Mouse (Mus musculus) stomach, embryonic 15.5 days (tissue): ENCODE measurements at regions not wholly inside any gene's neighbourhood (a gene's known extent, or its start where the extent isn't known, plus 50 kb on each side); places are given as distances from the start of the nearest gene placed in this dataset.

Experiments
- ATAC-seq: fragments of 200-750 bp; cut with Nextera tagmentation; 2 replicates; pipeline ENCODE4 v1.8.0; 2017; ENCODE audit warnings: low read depth, moderate number of reproducible peaks, moderate TSS enrichment; ENCODE audit not compliant: insufficient read depth, low FRiP score
- H3K27ac ChIP-seq: fragments of 300-500 bp; sonication (generic); 2 replicates; pipeline ENCODE4 v1.5.1; 2015; ENCODE audit warnings: mild to moderate bottlenecking, inconsistent platforms
- H3K27me3 ChIP-seq: fragments of 300-500 bp; sonication (generic); replicated peaks from 2 replicates; pipeline ENCODE4 v1.6.1; 2015; ENCODE audit warnings: inconsistent platforms
- H3K36me3 ChIP-seq: fragments of 300-500 bp; sonication (generic); 2 replicates; pipeline ENCODE4 v1.6.1; 2015; ENCODE audit warnings: inconsistent platforms
- H3K4me1 ChIP-seq: fragments of 300-500 bp; sonication (generic); 2 replicates; pipeline ENCODE4 v1.6.1; 2015; ENCODE audit warnings: inconsistent platforms
- H3K4me2 ChIP-seq: fragments of 300-500 bp; sonication (generic); 2 replicates; pipeline ENCODE4 v1.6.1; 2015; ENCODE audit warnings: mild to moderate bottlenecking, inconsistent platforms
- H3K4me3 ChIP-seq: fragments of 300-500 bp; sonication (generic); replicated peaks from 2 replicates; pipeline ENCODE4 v1.5.1; 2015; ENCODE audit warnings: inconsistent platforms
- H3K9ac ChIP-seq: fragments of 300-500 bp; sonication (generic); 2 replicates; pipeline ENCODE4 v1.6.1; 2015; ENCODE audit warnings: inconsistent platforms
- H3K9me3 ChIP-seq: fragments of 300-500 bp; sonication (generic); 2 replicates; pipeline ENCODE4 v1.6.1; 2016; ENCODE audit warnings: inconsistent platforms
- WGBS: fragments of 180-500 bp; shearing (Covaris S2); methylation state at CpG from one replicate; pipeline ENCODE4 v1.1.7; 2015; 5-methylcytosine and 5-hydroxymethylcytosine counted together

DNA sequence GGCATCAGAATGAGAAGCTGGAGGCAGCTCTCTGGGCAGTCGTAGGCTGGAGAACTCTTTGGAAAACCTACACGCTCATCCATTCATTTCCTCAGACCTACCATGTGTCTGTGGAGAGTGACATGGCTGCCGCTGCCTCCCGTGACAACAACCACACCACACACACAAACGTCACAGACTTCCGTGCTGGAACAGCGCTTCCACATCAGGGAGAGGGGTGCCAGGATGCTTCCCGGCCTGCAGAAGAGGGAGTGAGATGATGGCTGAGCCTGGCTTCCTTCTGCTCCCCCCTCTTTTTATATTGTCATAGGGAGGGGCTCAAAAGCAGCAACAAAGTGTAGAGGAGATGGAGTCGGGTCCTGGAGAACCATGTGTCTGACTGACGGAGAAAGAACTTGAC is 73.5 kb upstream of the Ptpn1 start:
- WGBS: 62% methylated on average over 10 of the region's 10 CpGs
- H3K36me3 ChIP-seq: no peaks in the 10 kb centered on the region
- peaks cover 25% of the 10 kb centered on the region for H3K4me1 ChIP-seq
- ATAC-seq: no peak
- H3K9me3 ChIP-seq: no peaks in the 10 kb centered on the region
- H3K4me3 ChIP-seq: no peak overlapping the region
- H3K9ac ChIP-seq: no peak overlapping the region
- H3K27me3 ChIP-seq: no peaks in the 10 kb centered on the region
- H3K27ac ChIP-seq: no peak overlapping the region
- H3K4me2 ChIP-seq: no peak overlapping the region

DNA sequence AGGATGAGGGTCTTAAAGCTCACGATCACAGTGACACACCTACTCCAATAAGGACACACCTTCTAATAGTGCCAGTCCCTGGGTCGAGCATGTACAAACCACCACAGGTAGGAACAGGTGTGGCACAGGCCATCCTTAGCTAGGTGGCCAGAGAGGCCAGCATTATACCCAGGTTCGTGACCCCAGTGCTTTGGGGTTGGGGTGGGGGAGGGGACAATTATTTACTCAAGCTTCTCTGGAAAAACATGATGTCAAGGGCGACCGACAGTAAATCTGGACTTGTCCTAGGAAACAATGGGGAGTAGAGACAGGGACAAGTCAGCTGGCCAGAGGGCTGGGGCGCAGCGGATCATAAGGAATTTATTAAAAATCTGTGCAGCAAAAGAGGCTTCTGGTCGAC is 73.9 kb upstream of the Ptpn1 start:
- no peaks in the 10 kb centered on the region for H3K9me3 ChIP-seq
- ATAC-seq: no peak
- peaks cover 28% of the 10 kb centered on the region for H3K4me1 ChIP-seq
- H3K4me3 ChIP-seq: no peak overlapping the region
- H3K27ac ChIP-seq: no peak overlapping the region
- no peaks in the 10 kb centered on the region for H3K27me3 ChIP-seq
- no peaks in the 10 kb centered on the region for H3K36me3 ChIP-seq
- H3K4me2 ChIP-seq: no peak overlapping the region
- 62% methylated on average over 8 of the region's 8 CpGs for WGBS
- H3K9ac ChIP-seq: no peak overlapping the region

GRCm38 (mm10) chr2:167856920-167857475 is 74.9 kb upstream of the Ptpn1 start:
- no peak overlapping the region for H3K4me2 ChIP-seq
- H3K4me1 ChIP-seq: peaks cover 36% of the 10 kb centered on the region
- ATAC-seq: no peak
- no peaks in the 10 kb centered on the region for H3K36me3 ChIP-seq
- no peak overlapping the region for H3K27ac ChIP-seq
- H3K4me3 ChIP-seq: no peak overlapping the region
- no peaks in the 10 kb centered on the region for H3K9me3 ChIP-seq
- 69% methylated on average over 10 of the region's 10 CpGs for WGBS
- H3K27me3 ChIP-seq: no peaks in the 10 kb centered on the region
- no peak overlapping the region for H3K9ac ChIP-seq

DNA sequence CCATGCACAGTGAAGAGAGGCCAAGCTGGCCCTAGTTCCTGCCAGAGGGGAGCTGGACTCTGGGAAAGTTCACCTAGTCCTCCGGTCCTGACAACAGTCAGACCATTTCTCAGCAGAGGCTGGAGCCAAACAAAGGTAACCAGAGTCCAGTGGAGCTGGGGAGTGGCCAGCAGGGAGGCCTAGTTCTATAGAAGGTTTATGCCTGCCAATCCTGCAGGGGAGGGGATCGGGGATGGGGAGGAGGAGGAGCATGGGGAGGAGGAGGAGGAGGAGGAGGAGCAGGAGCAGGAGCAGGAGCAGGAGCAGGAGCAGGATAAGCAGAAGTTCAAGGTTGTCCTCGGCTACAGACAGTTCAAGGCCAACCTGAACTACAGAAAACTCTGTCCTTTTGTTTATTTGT is 75.8 kb upstream of the Ptpn1 start:
- no peak overlapping the region for H3K9ac ChIP-seq
- no peaks in the 10 kb centered on the region for H3K27me3 ChIP-seq
- no peak for ATAC-seq
- H3K36me3 ChIP-seq: no peaks in the 10 kb centered on the region
- no peak overlapping the region for H3K27ac ChIP-seq
- no peak overlapping the region for H3K4me3 ChIP-seq
- H3K4me1 ChIP-seq: peaks cover 46% of the 10 kb centered on the region
- no peak overlapping the region for H3K4me2 ChIP-seq
- H3K9me3 ChIP-seq: no peaks in the 10 kb centered on the region
- WGBS: 48% methylated on average over 3 of the region's 3 CpGs

- ATAC-seq: no peak
- Histone ChIP-seq H3K4me2 (no peak overlapping the region), H3K4me1 (peaks cover 34% of the 10 kb centered on the region), H3K27ac (no peak overlapping the region), H3K36me3 (no peaks in the 10 kb centered on the region), H3K9ac (no peak overlapping the region), H3K9me3 (no peaks in the 10 kb centered on the region), H3K4me3 (no peak overlapping the region), H3K27me3 (no peaks in the 10 kb centered on the region)
- WGBS: 74% methylated on average over 1 of the region's 1 CpGs
These were observed 77.8 kb upstream of the Ptpn1 start for GRCm38 (mm10) chr2:167854060-167854459.

- ATAC-seq: no peak
- 80% methylated on average over 8 of the region's 8 CpGs for WGBS
- no peaks in the 10 kb centered on the region for H3K9me3 ChIP-seq
- no peak overlapping the region for H3K4me3 ChIP-seq
- no peaks in the 10 kb centered on the region for H3K36me3 ChIP-seq
- H3K4me1 ChIP-seq: peaks cover 34% of the 10 kb centered on the region
- H3K27me3 ChIP-seq: no peaks in the 10 kb centered on the region
- H3K9ac ChIP-seq: no peak overlapping the region
- H3K4me2 ChIP-seq: no peak overlapping the region
- H3K27ac ChIP-seq: no peak overlapping the region
These were observed 78.4 kb upstream of the Ptpn1 start for GRCm38 (mm10) chr2:167853411-167853821.

DNA sequence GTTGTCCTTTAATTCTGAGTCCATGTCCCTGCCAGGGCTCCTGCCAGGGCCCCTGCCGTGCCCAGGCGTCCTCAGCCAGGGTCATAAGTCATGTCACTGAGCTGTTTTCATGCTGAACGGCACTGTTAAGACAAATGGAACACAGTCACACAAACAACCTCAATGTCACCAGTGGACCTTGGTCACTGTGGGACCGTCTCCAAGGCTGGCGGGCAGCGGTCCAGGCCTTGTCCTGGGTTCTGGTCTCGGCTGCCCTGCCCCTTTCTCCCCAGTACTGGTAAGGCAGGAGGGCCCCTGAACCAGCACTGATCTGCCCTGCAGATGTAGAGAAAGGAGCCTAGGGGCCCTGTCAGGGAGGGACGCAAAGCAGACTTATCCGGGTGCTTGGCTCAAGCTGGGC is 79.3 kb upstream of the Ptpn1 start:
- Histone ChIP-seq H3K9me3 (no peaks in the 10 kb centered on the region), H3K4me1 (peaks cover 31% of the 10 kb centered on the region), H3K27ac (peak overlapping the region; percentile 21; the same call in 1 of the 2 replicates), H3K27me3 (no peaks in the 10 kb centered on the region), H3K4me3 (no peak overlapping the region), H3K36me3 (no peaks in the 10 kb centered on the region), H3K9ac (no peak overlapping the region), H3K4me2 (no peak overlapping the region)
- no peak for ATAC-seq
- WGBS: 59% methylated on average over 9 of the region's 9 CpGs

- Histone ChIP-seq H3K36me3 (no peaks in the 10 kb centered on the region), H3K9ac (no peak overlapping the region), H3K27ac (no peak overlapping the region), H3K4me1 (peaks cover 23% of the 10 kb centered on the region), H3K4me3 (no peak overlapping the region), H3K4me2 (no peak overlapping the region), H3K9me3 (no peaks in the 10 kb centered on the region), H3K27me3 (no peaks in the 10 kb centered on the region)
- 29% methylated on average over 11 of the region's 11 CpGs for WGBS
- ATAC-seq: no peak
These were observed 80.5 kb upstream of the Ptpn1 start for GRCm38 (mm10) chr2:167851216-167851896.

GRCm38 (mm10) chr2:167849999-167850552 is 81.8 kb upstream of the Ptpn1 start:
- Histone ChIP-seq H3K27ac (no peak overlapping the region), H3K4me2 (no peak overlapping the region), H3K9ac (no peak overlapping the region), H3K36me3 (no peaks in the 10 kb centered on the region), H3K4me3 (no peak overlapping the region), H3K4me1 (peaks cover 23% of the 10 kb centered on the region), H3K27me3 (no peaks in the 10 kb centered on the region), H3K9me3 (no peaks in the 10 kb centered on the region)
- ATAC-seq: no peak
- WGBS: 69% methylated on average over 10 of the region's 10 CpGs

DNA sequence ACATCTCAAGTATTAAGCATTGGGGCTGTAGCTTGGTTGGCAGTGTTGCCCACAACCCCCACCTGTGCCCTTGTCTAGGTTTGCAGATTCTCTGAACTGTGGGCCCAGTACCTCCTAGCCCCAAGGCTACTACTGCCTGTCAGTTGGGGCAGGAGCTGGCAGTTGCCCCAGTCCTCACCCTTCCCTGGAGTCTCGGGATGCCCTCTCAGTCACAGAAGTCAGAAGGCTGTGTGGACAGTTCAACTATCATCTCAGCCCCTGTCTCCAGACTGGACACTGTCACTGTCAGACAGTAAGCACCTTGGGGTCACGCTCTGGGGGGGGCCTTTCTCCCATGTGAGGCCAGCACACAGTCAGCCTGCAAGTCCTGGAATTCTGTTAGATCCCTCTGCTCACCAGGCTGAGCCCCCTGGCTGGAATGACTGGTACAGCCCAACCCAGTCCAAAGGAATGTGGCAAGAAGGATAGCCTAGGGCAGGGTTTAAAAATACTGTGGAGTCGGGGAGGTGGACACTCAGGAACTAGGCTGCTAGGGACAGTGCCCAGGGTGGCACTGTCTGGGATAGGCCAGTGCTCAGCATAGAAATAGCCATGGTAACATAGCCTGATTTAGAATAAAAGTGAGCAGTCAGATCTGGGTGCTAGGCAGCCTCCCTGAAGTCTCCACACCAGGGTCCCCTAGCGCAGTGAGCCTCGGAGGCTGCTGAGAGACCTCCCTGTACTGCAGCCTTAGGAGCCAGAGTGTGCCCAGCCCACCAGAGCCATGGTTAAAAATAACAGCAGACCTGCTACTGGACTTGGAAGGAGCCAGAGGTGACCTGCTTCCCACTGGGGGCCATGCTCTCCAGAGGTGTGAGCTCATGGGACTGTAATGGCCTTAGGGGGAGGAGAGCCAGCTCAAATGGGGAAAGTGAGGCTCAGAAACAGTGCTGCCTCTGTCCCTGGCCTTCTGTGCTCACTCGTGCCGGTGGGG is 83.1 kb upstream of the Ptpn1 start:
- Histone ChIP-seq H3K27me3 (no peaks in the 10 kb centered on the region), H3K9me3 (no peaks in the 10 kb centered on the region), H3K4me3 (no peak overlapping the region), H3K36me3 (no peaks in the 10 kb centered on the region), H3K27ac (no peak overlapping the region), H3K4me1 (peaks cover 25% of the 10 kb centered on the region), H3K9ac (no peak overlapping the region), H3K4me2 (no peak overlapping the region)
- WGBS: 73% methylated on average over 7 of the region's 7 CpGs
- no peak for ATAC-seq

GRCm38 (mm10) chr2:167847281-167848077 is 84.4 kb upstream of the Ptpn1 start:
- 77% methylated on average over 12 of the region's 12 CpGs for WGBS
- Histone ChIP-seq H3K4me2 (no peak overlapping the region), H3K27me3 (no peaks in the 10 kb centered on the region), H3K4me3 (no peak overlapping the region), H3K4me1 (peaks cover 22% of the 10 kb centered on the region), H3K9me3 (no peaks in the 10 kb centered on the region), H3K36me3 (no peaks in the 10 kb centered on the region), H3K9ac (no peak overlapping the region), H3K27ac (no peak overlapping the region)
- ATAC-seq: no peak
